Mouse (Mus musculus): Measurements from ENCODE around the gene Tmcc3. TPM values are rescaled to one million over a fixed set of nuclear protein-coding genes. Genes with fewer than 3 reads are reported as not detected.
A peak's percentile ranks its signal among the peaks of the same experiment; 100 is the strongest.

Tmcc3 gene
- total RNA-seq, 2 experiments from 2014 or later, result 40.5 to 41.4 TPM

- DNase-seq (ENCODE audit: low spot score in 2 of 2), result no peak
Observed at GRCm38 (mm10) chr10:94462386-94463064, 150.8 kb downstream of the Tmcc3 start.

- no peak for DNase-seq (ENCODE audit: low spot score in 2 of 2)
Observed at GRCm38 (mm10) chr10:94463410-94463809, 151.7 kb downstream of the Tmcc3 start.

GRCm38 (mm10) chr10:94465646-94466045 lies 153.9 kb downstream of the Tmcc3 start:
- DNase-seq (ENCODE audit: low spot score in 2 of 2), result no peak

- peak in 1 of 2 experiments; percentile 59 for DNase-seq (ENCODE audit: low spot score in 2 of 2)
Observed at GRCm38 (mm10) chr10:94466313-94466712, 154.6 kb downstream of the Tmcc3 start.

- no peak for DNase-seq (ENCODE audit: low spot score in 2 of 2)
Observed at GRCm38 (mm10) chr10:94471487-94471886, 159.7 kb downstream of the Tmcc3 start.

GRCm38 (mm10) chr10:94473501-94473900 lies 161.8 kb downstream of the Tmcc3 start:
- no peak for DNase-seq (ENCODE audit: low spot score in 2 of 2)

- DNase-seq (ENCODE audit: low spot score in 2 of 2), result no peak
Observed at GRCm38 (mm10) chr10:94474185-94474584, 162.4 kb downstream of the Tmcc3 start.

- DNase-seq (ENCODE audit: low spot score in 2 of 2), result no peak
Observed at GRCm38 (mm10) chr10:94477366-94478225, 165.8 kb downstream of the Tmcc3 start.

- DNase-seq (ENCODE audit: low spot score in 2 of 2), result no peak
Observed at GRCm38 (mm10) chr10:94479646-94480045, 167.9 kb downstream of the Tmcc3 start.

GRCm38 (mm10) chr10:94480380-94481101 lies 168.8 kb downstream of the Tmcc3 start:
- DNase-seq (ENCODE audit: low spot score in 2 of 2), result peak in 1 of 2 experiments; percentile 36

- no peak for DNase-seq (ENCODE audit: low spot score in 2 of 2)
Observed at GRCm38 (mm10) chr10:94481613-94482012, 169.9 kb downstream of the Tmcc3 start.

- DNase-seq (ENCODE audit: low spot score in 2 of 2), result no peak
Observed at GRCm38 (mm10) chr10:94486179-94486578, 174.4 kb downstream of the Tmcc3 start.

- no peak for DNase-seq (ENCODE audit: low spot score in 2 of 2)
Observed at GRCm38 (mm10) chr10:94489509-94489908, 177.8 kb downstream of the Tmcc3 start.

- DNase-seq (ENCODE audit: low spot score in 2 of 2), result no peak
Observed at GRCm38 (mm10) chr10:94491006-94491405, 179.3 kb downstream of the Tmcc3 start.

- DNase-seq (ENCODE audit: low spot score in 2 of 2), result peak; percentile 48 to 80
Observed at GRCm38 (mm10) chr10:94494403-94494846, 182.7 kb downstream of the Tmcc3 start.

GRCm38 (mm10) chr10:94495496-94496235 lies 183.9 kb downstream of the Tmcc3 start:
- no peak for DNase-seq (ENCODE audit: low spot score in 2 of 2)

- no peak for DNase-seq (ENCODE audit: low spot score in 2 of 2)
Observed at GRCm38 (mm10) chr10:94496826-94497440, 185.2 kb downstream of the Tmcc3 start.

GRCm38 (mm10) chr10:94500210-94500876 lies 188.6 kb downstream of the Tmcc3 start:
- DNase-seq (ENCODE audit: low spot score in 2 of 2), result no peak

GRCm38 (mm10) chr10:94500877-94501273 lies 189.1 kb downstream of the Tmcc3 start:
- no peak for DNase-seq (ENCODE audit: low spot score in 2 of 2)

- no peak for DNase-seq (ENCODE audit: low spot score in 2 of 2)
Observed at GRCm38 (mm10) chr10:94501796-94502195, 190.0 kb downstream of the Tmcc3 start.
